Mouse (Mus musculus) lung, postnatal 0 days (tissue): Measurements from ENCODE around the gene Gmds.

Experiments
- CTCF ChIP-seq: IDR thresholded peaks from 2 replicates; pipeline ENCODE4 v1.5.1; 2016; ENCODE audit warnings: antibody characterized with exemption, mild to moderate bottlenecking
- EP300 ChIP-seq: IDR thresholded peaks from 2 replicates; pipeline ENCODE4 v1.6.1; 2016; ENCODE audit warnings: antibody characterized with exemption, mild to moderate bottlenecking, control low read depth

- TF ChIP-seq CTCF = no peak
- no peak for TF ChIP-seq EP300
Observed at GRCm38 (mm10) chr13:31810693-31811541, 527.6 kb downstream of the Gmds start.
